Mouse (Mus musculus): ENCODE measurements at regions not wholly inside any gene's neighbourhood (a gene's known extent, or its start where the extent isn't known, plus 50 kb on each side); places are given as distances from the start of the nearest gene placed in this dataset.

- no peak for TF ChIP-seq CTCF (IDR thresholded peaks at IDR 0.05; ENCODE audit: control insufficient read depth, insufficient read depth, insufficient read length)
- TF ChIP-seq FOSL1 (IDR thresholded peaks at IDR 0.05; ENCODE audit: insufficient read depth, low read length, poor library complexity, severe bottlenecking), result no peak
- TF ChIP-seq USF1 (IDR thresholded peaks at IDR 0.05; ENCODE audit: low read depth), result no peak
Measured at GRCm38 (mm10) chr2:107376891-107377290, 86.5 kb downstream of the Kcna4 start.

All from C2C12 (cell line).